In the genomic region with DNA sequence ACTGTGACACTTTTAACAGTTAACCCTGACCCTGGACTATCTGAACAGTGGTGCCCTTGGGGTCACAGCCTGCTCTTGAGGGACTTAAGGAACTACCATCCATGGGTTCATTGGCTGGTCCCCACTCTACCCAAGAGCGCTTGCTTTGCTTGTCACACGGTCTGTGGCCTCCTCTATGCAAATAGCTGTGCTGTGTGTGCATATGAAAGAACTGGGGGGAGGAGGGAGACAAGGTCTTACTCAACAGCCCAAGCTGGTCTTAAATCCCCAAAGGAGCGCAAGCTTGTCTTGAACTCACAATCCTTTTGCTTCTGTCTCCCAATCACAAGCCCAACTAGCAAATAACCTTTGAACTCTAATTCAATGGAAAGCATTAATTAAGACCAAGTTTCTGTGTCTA, we compare ENCODE assay signal across 26 mouse cellular contexts. TPM values are rescaled to one million over a fixed set of nuclear protein-coding genes. Genes with fewer than 3 reads are reported as not detected.
DNase-seq lines count a peak whose midpoint lies in the region; TF ChIP-seq lines count a peak whose summit lies in the region.
"Had no signal": no experiment of that assay in that cellular context is flagged by ENCODE, and none has a peak within 500 bp of the region (broad histone marks: within the 10 kb centered on the region; RNA-seq: fewer than 3 reads in every experiment).

No protein-coding gene starts in this region.

- TF ChIP-seq EP300 in ES-Bruce4 (IDR thresholded peaks at IDR 0.05; ENCODE audit: insufficient read depth, low read depth, low read length): 0 out of 2 replicates have a peak, but pooled peaks have one; percentile 13

- WGBS in embryonic facial prominence, embryonic 10.5 days: 79% methylated on average over 3 of the region's 3 CpGs

- no peaks in the 10 kb centered on the region for H3K36me3 ChIP-seq in ES-Bruce4 (ENCODE audit: control insufficient read depth, insufficient read depth, low read length, poor library complexity, severe bottlenecking)
- no peaks in the 10 kb centered on the region for H3K36me3 ChIP-seq in embryonic facial prominence, embryonic 10.5 days (replicated peaks)
- H3K36me3 ChIP-seq: embryonic facial prominence, embryonic 12.5 days; forebrain, embryonic 15.5 days; G1E had no signal

- H3K4me3 ChIP-seq in ES-Bruce4 (ENCODE audit: low read depth, low read length): no peak overlapping the region
- H3K4me3 ChIP-seq in embryonic facial prominence, embryonic 10.5 days: no peak overlapping the region
- H3K4me3 ChIP-seq: embryonic facial prominence, embryonic 12.5 days; forebrain, embryonic 13.5 days; forebrain, embryonic 15.5 days had no signal

- H3K9ac ChIP-seq in ES-Bruce4 (ENCODE audit: low read depth, poor library complexity, severe bottlenecking): no peak overlapping the region
- H3K9ac ChIP-seq: embryonic facial prominence, embryonic 12.5 days; forebrain, embryonic 13.5 days; forebrain, embryonic 15.5 days; forebrain, postnatal 0 days had no signal

- no peak overlapping the region for H3K27ac ChIP-seq in ES-Bruce4 (ENCODE audit: insufficient read depth, low read length)
- no peak overlapping the region for H3K27ac ChIP-seq in embryonic facial prominence, embryonic 10.5 days (replicated peaks)
- H3K27ac ChIP-seq: embryonic facial prominence, embryonic 12.5 days; forebrain, embryonic 13.5 days; forebrain, embryonic 15.5 days had no signal

- H3K9me3 ChIP-seq in ES-Bruce4 (replicated peaks; ENCODE audit: control insufficient read depth, insufficient read depth, low read length, poor library complexity, severe bottlenecking): no peaks in the 10 kb centered on the region
- H3K9me3 ChIP-seq in embryonic facial prominence, embryonic 10.5 days: no peaks in the 10 kb centered on the region
- H3K9me3 ChIP-seq: embryonic facial prominence, embryonic 12.5 days; forebrain, embryonic 13.5 days; forebrain, embryonic 15.5 days; G1E had no signal

- no peak for TF ChIP-seq CTCF in ES-Bruce4 (IDR thresholded peaks at IDR 0.05; ENCODE audit: low read depth, low read length)

- H3K27me3 ChIP-seq in ES-Bruce4 (ENCODE audit: control insufficient read depth, insufficient read depth, low read length, poor library complexity, severe bottlenecking): no peaks in the 10 kb centered on the region
- H3K27me3 ChIP-seq in embryonic facial prominence, embryonic 10.5 days (replicated peaks; ENCODE audit: low read depth, poor library complexity, severe bottlenecking): no peaks in the 10 kb centered on the region
- H3K27me3 ChIP-seq: embryonic facial prominence, embryonic 12.5 days; forebrain, embryonic 13.5 days; forebrain, embryonic 15.5 days; Patski had no signal

- peak; percentile 23 for DNase-seq in R1 (ENCODE audit: low read depth, low spot score)
- no peak for DNase-seq in spleen, postnatal 36 days (ENCODE audit: low spot score in 2 of 2)
- DNase-seq in embryonic facial prominence, embryonic 10.5 days (ENCODE audit: low spot score): no peak
- no peak for DNase-seq in adrenal gland, adult 18-20 months (ENCODE audit: low spot score in 2 of 2)
- DNase-seq: adrenal gland, adult 2 months; adrenal gland, postnatal 10 days; adrenal gland, postnatal 25 days; cerebellum, adult 11 months; cerebellum, adult 18-20 months; cerebellum, adult 8-10 months; cerebellum, adult 9-11 months; cerebellum, postnatal 14 days; cerebellum, postnatal 36 days; embryo, embryonic 11 days; forebrain, postnatal 0 days had no signal

- H3K4me1 ChIP-seq in ES-Bruce4 (ENCODE audit: control insufficient read depth, insufficient read depth, low read length): peaks cover 8% of the 10 kb centered on the region
- peaks cover 9% of the 10 kb centered on the region for H3K4me1 ChIP-seq in embryonic facial prominence, embryonic 10.5 days
- H3K4me1 ChIP-seq: embryonic facial prominence, embryonic 12.5 days; forebrain, embryonic 13.5 days; forebrain, embryonic 15.5 days had no signal

- no peak for TF ChIP-seq POLR2A in ES-Bruce4 (IDR thresholded peaks at IDR 0.05; ENCODE audit: insufficient read depth, low read length)

RNA-seq across cellular contexts. Expression of a gene that starts 2.6 kb away (rescaled TPM):
- polyA plus RNA-seq in ES-Bruce4 (2011; ENCODE audit: insufficient read depth, insufficient read length, low read depth, missing spikeins): 1.3 and 1.7 TPM in 2 replicates
- 0.09 TPM in 1 of 2 replicates, not detected in the other for polyA plus RNA-seq in embryonic facial prominence, embryonic 10.5 days (2016; fragmentation: Nextera tagmentation; extraction: Ambion mirVana)
- not detected for total RNA-seq in adrenal gland, adult 18-20 months (2021)
- total RNA-seq: adrenal gland, adult 2 months; adrenal gland, postnatal 10 days; adrenal gland, postnatal 25 days; adrenal gland, postnatal 4 days; common myeloid progenitor, adult 5-6 weeks; forebrain, postnatal 0 days had no signal
- polyA plus RNA-seq: adrenal gland, adult 2 months; brain, embryonic 14.5 days; C2C12; forebrain, embryonic 11.5 days; forebrain, embryonic 13.5 days; forebrain, embryonic 15.5 days; forebrain, postnatal 0 days; G1E had no signal

RNA-seq across cellular contexts. Expression of a gene that starts 54.6 kb away (rescaled TPM):
- polyA plus RNA-seq in ES-Bruce4 (2011; ENCODE audit: insufficient read depth, insufficient read length, low read depth, missing spikeins): 16.4 and 19.1 TPM in 2 replicates
- polyA plus RNA-seq in embryonic facial prominence, embryonic 10.5 days (2016; fragmentation: Nextera tagmentation; extraction: Ambion mirVana): 22.9 and 24.7 TPM in 2 replicates
- 100 to 1,000 TPM in 1 of 2 experiments, 10 to 100 TPM in 1; 70.8 to 108 TPM for total RNA-seq in adrenal gland, adult 18-20 months (2021)

RNA-seq across cellular contexts. Expression of a gene that starts 54.7 kb away (rescaled TPM):
- polyA plus RNA-seq in ES-Bruce4 (2011; ENCODE audit: insufficient read depth, insufficient read length, low read depth, missing spikeins): 17.1 and 17.5 TPM in 2 replicates
- polyA plus RNA-seq in embryonic facial prominence, embryonic 10.5 days (2016; fragmentation: Nextera tagmentation; extraction: Ambion mirVana): 38.1 and 40.6 TPM in 2 replicates
- 10 to 100 TPM; 15.2 to 16.7 TPM for total RNA-seq in adrenal gland, adult 18-20 months (2021)
